Mouse (Mus musculus) cerebellum, adult 2 months (tissue): ENCODE results near the gene Nwd2.

Experiments
- CTCF ChIP-seq: fragments of 200-500 bp; IDR thresholded peaks from 2 replicates; pipeline ENCODE4 v1.5.1; 2011; ENCODE audit warnings: low read depth, mild to moderate bottlenecking, control low read depth, low read length, moderate library complexity, borderline replicate concordance; ENCODE audit not compliant: insufficient read depth
- POLR2A ChIP-seq: fragments of 200-500 bp; IDR thresholded peaks from 2 replicates; pipeline ENCODE4 v1.6.1; 2011; ENCODE audit warnings: low read length, control low read depth, borderline replicate concordance; ENCODE audit not compliant: insufficient read depth

- TF ChIP-seq POLR2A: no peak
- TF ChIP-seq CTCF: no peak
Observed at GRCm38 (mm10) chr5:63675934-63676333, 27.0 kb downstream of the Nwd2 start.
